Mouse (Mus musculus): ENCODE measurements around the gene Baz2b. TPM values are rescaled to one million over a fixed set of nuclear protein-coding genes. Genes with fewer than 3 reads are reported as not detected.

The Baz2b gene
- total and polyA plus RNA-seq, 3 experiments = 5.7 to 11.4 TPM; not detected in 1

- H3K36me3 ChIP-seq (ENCODE audit: control insufficient read depth in 1 of 2, insufficient read depth in 2 of 2, low read length in 2 of 2) = no peaks in the 10 kb centered on the region
- no peaks in the 10 kb centered on the region for H3K9me3 ChIP-seq (replicated peaks; ENCODE audit: insufficient read depth, low read length)
- H3K4me3 ChIP-seq (ENCODE audit: control insufficient read depth in 1 of 2, insufficient read depth in 1 of 2, low read depth in 2 of 2, low read length in 2 of 2) = no peak overlapping the region
- no peak for DNase-seq (ENCODE audit: low read depth, low spot score)
- H3K27ac ChIP-seq (ENCODE audit: control insufficient read depth, low read depth, low read length) = no peak overlapping the region
- H3K4me1 ChIP-seq (ENCODE audit: control insufficient read depth in 1 of 2, insufficient read depth in 2 of 2, low read length in 2 of 2) = no peaks in the 10 kb centered on the region
- H3K79me2 ChIP-seq (ENCODE audit: control insufficient read depth, insufficient read depth, low read length, poor library complexity) = no peaks in the 10 kb centered on the region
- peaks cover 0 to 3% of the 10 kb centered on the region in 2 experiments; a peak in 2 of 4 replicates for H3K27me3 ChIP-seq (ENCODE audit: control insufficient read depth in 1 of 2, insufficient read depth in 2 of 2, low read length in 2 of 2)
- TF ChIP-seq JUND (IDR thresholded peaks at IDR 0.05; ENCODE audit: low read depth, low read length) (no peak), MAX (IDR thresholded peaks at IDR 0.05; ENCODE audit: low read length) (no peak), TCF12 (IDR thresholded peaks at IDR 0.05; ENCODE audit: low read depth, low read length) (no peak), E2F4 (IDR thresholded peaks at IDR 0.05; ENCODE audit: borderline replicate concordance, low read depth, low read length) (no peak), GABPA (IDR thresholded peaks at IDR 0.05; ENCODE audit: low read depth, low read length) (no peak), NRF1 (IDR thresholded peaks at IDR 0.05; ENCODE audit: insufficient read depth, low read depth, low read length, poor library complexity, severe bottlenecking) (no peak), CHD1 (IDR thresholded peaks at IDR 0.05; ENCODE audit: low read depth, low read length) (no peak), RCOR1 (IDR thresholded peaks at IDR 0.05; ENCODE audit: low read depth, low read length) (no peak), USF2 (IDR thresholded peaks at IDR 0.05; ENCODE audit: borderline replicate concordance in 1 of 2, insufficient read depth in 1 of 2, low read depth in 1 of 2, low read length in 2 of 2) (no peak), TAL1 (IDR thresholded peaks at IDR 0.05; ENCODE audit: low read length) (no peak)
- no peak overlapping the region for H3K9ac ChIP-seq (ENCODE audit: control insufficient read depth, low read depth, low read length, poor library complexity, severe bottlenecking)
These were observed 94.7 kb downstream of the Baz2b start for GRCm38 (mm10) chr2:60114901-60115300.

GRCm38 (mm10) chr2:60113661-60114560 lies 95.7 kb downstream of the Baz2b start:
- Histone ChIP-seq H3K27me3 (ENCODE audit: control insufficient read depth in 1 of 2, insufficient read depth in 2 of 2, low read length in 2 of 2) (peaks cover 0 to 3% of the 10 kb centered on the region in 2 experiments; a peak in 2 of 4 replicates), H3K4me1 (ENCODE audit: control insufficient read depth in 1 of 2, insufficient read depth in 2 of 2, low read length in 2 of 2) (no peaks in the 10 kb centered on the region), H3K79me2 (ENCODE audit: control insufficient read depth, insufficient read depth, low read length, poor library complexity) (no peaks in the 10 kb centered on the region), H3K36me3 (ENCODE audit: control insufficient read depth in 1 of 2, insufficient read depth in 2 of 2, low read length in 2 of 2) (no peaks in the 10 kb centered on the region), H3K9ac (ENCODE audit: control insufficient read depth, low read depth, low read length, poor library complexity, severe bottlenecking) (no peak overlapping the region), H3K4me3 (ENCODE audit: control insufficient read depth in 1 of 2, insufficient read depth in 1 of 2, low read depth in 2 of 2, low read length in 2 of 2) (no peak overlapping the region), H3K9me3 (replicated peaks; ENCODE audit: insufficient read depth, low read length) (no peaks in the 10 kb centered on the region), H3K27ac (ENCODE audit: control insufficient read depth, low read depth, low read length) (no peak overlapping the region)
- TF ChIP-seq SMC3 (IDR thresholded peaks at IDR 0.05; ENCODE audit: low read depth, low read length) (no peak), UBTF (IDR thresholded peaks at IDR 0.05; ENCODE audit: borderline replicate concordance, insufficient read depth, low read depth, low read length) (no peak), USF2 (IDR thresholded peaks at IDR 0.05; ENCODE audit: borderline replicate concordance in 1 of 2, insufficient read depth in 1 of 2, low read depth in 1 of 2, low read length in 2 of 2) (no peak), TAL1 (IDR thresholded peaks at IDR 0.05; ENCODE audit: low read length) (no peak), GABPA (IDR thresholded peaks at IDR 0.05; ENCODE audit: low read depth, low read length) (no peak), CHD2 (IDR thresholded peaks at IDR 0.05; ENCODE audit: low read length) (no peak), MYC (IDR thresholded peaks at IDR 0.05; ENCODE audit: low read depth, low read length) (no peak), POLR2AphosphoS2 (IDR thresholded peaks at IDR 0.05; ENCODE audit: low read length) (no peak), JUND (IDR thresholded peaks at IDR 0.05; ENCODE audit: low read depth, low read length) (no peak), KAT2A (conservative IDR thresholded peaks at IDR 0.05; ENCODE audit: low read depth, low read length) (no peak), CHD1 (IDR thresholded peaks at IDR 0.05; ENCODE audit: low read depth, low read length) (no peak), POLR2A (IDR thresholded peaks at IDR 0.05; ENCODE audit: control insufficient read depth in 1 of 2, insufficient read depth in 1 of 2, low read depth in 1 of 2, low read length in 2 of 2, poor library complexity in 1 of 2) (no peak), RCOR1 (IDR thresholded peaks at IDR 0.05; ENCODE audit: low read depth, low read length) (no peak), MYB (IDR thresholded peaks at IDR 0.05; ENCODE audit: low read depth, low read length) (no peak), MXI1 (IDR thresholded peaks at IDR 0.05; ENCODE audit: low read depth, low read length) (no peak)
- DNase-seq (ENCODE audit: low read depth, low spot score) = peak; percentile 7
